11 mouse cellular contexts compared by ENCODE assay signal in genomic region chr7:25789129-25789440, GRCm38 (mm10). TPM values are rescaled to one million over a fixed set of nuclear protein-coding genes. Genes with fewer than 3 reads are reported as not detected.
DNase-seq lines count a peak whose midpoint lies in the region; ATAC-seq and TF ChIP-seq lines count a peak whose summit lies in the region.
"Had no signal": no experiment of that assay in that cellular context is flagged by ENCODE, and none has a peak within 500 bp of the region (broad histone marks: within the 10 kb centered on the region; RNA-seq: fewer than 3 reads in every experiment).

No protein-coding gene starts in this region.

- H3K36me3 ChIP-seq in heart, embryonic 14.5 days (ENCODE audit: control insufficient read depth, insufficient read depth, low read length) = no peaks in the 10 kb centered on the region
- H3K36me3 ChIP-seq in embryonic facial prominence, embryonic 12.5 days = 0 out of 2 replicates have a peak, but pooled peaks cover 9% of the 10 kb centered on the region
- H3K36me3 ChIP-seq in hindbrain, embryonic 15.5 days = no peaks in the 10 kb centered on the region
- H3K36me3 ChIP-seq in midbrain, postnatal 0 days (ENCODE audit: insufficient read depth, low read length) = no peaks in the 10 kb centered on the region

- peaks cover 19% of the 10 kb centered on the region in 2 experiments for H3K4me1 ChIP-seq in heart, embryonic 14.5 days (ENCODE audit: control insufficient read depth in 2 of 2, insufficient read depth in 2 of 2, low read length in 2 of 2)
- peaks cover 23% of the 10 kb centered on the region for H3K4me1 ChIP-seq in embryonic facial prominence, embryonic 12.5 days
- peaks cover 15% of the 10 kb centered on the region for H3K4me1 ChIP-seq in hindbrain, embryonic 15.5 days (replicated peaks)
- H3K4me1 ChIP-seq in midbrain, postnatal 0 days (ENCODE audit: insufficient read depth, low read length) = no peaks in the 10 kb centered on the region
- no peaks in the 10 kb centered on the region for H3K4me1 ChIP-seq in cerebellum, adult 2 months (ENCODE audit: control insufficient read depth, insufficient read depth, low read length)

- peak overlapping the region; percentile 61 to 70; a peak in 3 of 4 replicates for H3K4me3 ChIP-seq in heart, embryonic 14.5 days (ENCODE audit: control insufficient read depth in 1 of 2, insufficient read depth in 1 of 2, low read depth in 1 of 2, low read length in 2 of 2)
- H3K4me3 ChIP-seq in embryonic facial prominence, embryonic 12.5 days = peak overlapping the region; percentile 69
- peak overlapping the region; percentile 40; the same call in 1 of the 2 replicates for H3K4me3 ChIP-seq in hindbrain, embryonic 15.5 days
- H3K4me3 ChIP-seq in midbrain, postnatal 0 days (ENCODE audit: low read depth, low read length) = no peak overlapping the region
- H3K4me3 ChIP-seq in cerebellum, adult 2 months (replicated peaks; ENCODE audit: insufficient read depth, low read depth, low read length) = no peak overlapping the region

- no peak for TF ChIP-seq POLR2A in cerebellum, adult 2 months (IDR thresholded peaks at IDR 0.05; ENCODE audit: borderline replicate concordance, insufficient read depth, low read length)

- no peak for ATAC-seq in heart, embryonic 14.5 days (ENCODE audit: insufficient number of reproducible peaks, insufficient read depth, low FRiP score, low read depth)
- no peak for ATAC-seq in embryonic facial prominence, embryonic 12.5 days (ENCODE audit: insufficient number of reproducible peaks, insufficient read depth, low FRiP score, low TSS enrichment)
- no peak for ATAC-seq in hindbrain, embryonic 15.5 days (ENCODE audit: low FRiP score, low read depth)
- ATAC-seq in midbrain, postnatal 0 days (ENCODE audit: low FRiP score) = no peak
- ATAC-seq in CD4-positive, CD25-positive, alpha-beta regulatory T cell, adult 4 months = no peak

- peak overlapping the region; percentile 76; the same call in 1 of the 2 replicates for H3K9ac ChIP-seq in heart, embryonic 14.5 days (ENCODE audit: low read length)
- peak overlapping the region; percentile 72 for H3K9ac ChIP-seq in embryonic facial prominence, embryonic 12.5 days
- H3K9ac ChIP-seq in hindbrain, embryonic 15.5 days = no peak overlapping the region
- no peak overlapping the region for H3K9ac ChIP-seq in midbrain, postnatal 0 days (replicated peaks; ENCODE audit: low read length, poor library complexity, severe bottlenecking)

- no peaks in the 10 kb centered on the region for H3K27me3 ChIP-seq in heart, embryonic 14.5 days (ENCODE audit: control insufficient read depth, insufficient read depth, low read length)
- no peaks in the 10 kb centered on the region for H3K27me3 ChIP-seq in embryonic facial prominence, embryonic 12.5 days
- no peaks in the 10 kb centered on the region for H3K27me3 ChIP-seq in hindbrain, embryonic 15.5 days
- no peaks in the 10 kb centered on the region; the same call in 1 of the 2 replicates for H3K27me3 ChIP-seq in midbrain, postnatal 0 days (ENCODE audit: insufficient read depth, low read length)
- peaks cover 3% of the 10 kb centered on the region; the same call in 1 of the 2 replicates for H3K27me3 ChIP-seq in cerebellum, adult 2 months (ENCODE audit: control insufficient read depth, insufficient read depth, low read length)

- H3K4me2 ChIP-seq in heart, embryonic 14.5 days (ENCODE audit: low read length) = peak overlapping the region; percentile 93
- peak overlapping the region; percentile 90 for H3K4me2 ChIP-seq in embryonic facial prominence, embryonic 12.5 days (replicated peaks)
- peak overlapping the region; percentile 67 for H3K4me2 ChIP-seq in hindbrain, embryonic 15.5 days
- H3K4me2 ChIP-seq in midbrain, postnatal 0 days (ENCODE audit: low read depth, low read length, poor library complexity, severe bottlenecking) = peak overlapping the region; percentile 61; the same call in 1 of the 2 replicates

- TF ChIP-seq CTCF in midbrain, postnatal 0 days (IDR thresholded peaks at IDR 0.05) = no peak
- no peak for TF ChIP-seq CTCF in cerebellum, adult 2 months (IDR thresholded peaks at IDR 0.05; ENCODE audit: borderline replicate concordance, insufficient read depth, low read depth, low read length)

- H3K9me3 ChIP-seq in heart, embryonic 14.5 days (ENCODE audit: control insufficient read depth, low read length) = no peaks in the 10 kb centered on the region
- no peaks in the 10 kb centered on the region for H3K9me3 ChIP-seq in embryonic facial prominence, embryonic 12.5 days
- no peaks in the 10 kb centered on the region for H3K9me3 ChIP-seq in hindbrain, embryonic 15.5 days
- H3K9me3 ChIP-seq in midbrain, postnatal 0 days (ENCODE audit: low read length) = no peaks in the 10 kb centered on the region

- 24% methylated on average over 3 of the region's 3 CpGs for WGBS in heart, embryonic 14.5 days
- WGBS in embryonic facial prominence, embryonic 12.5 days = 23% methylated on average over 3 of the region's 3 CpGs
- 30% methylated on average over 3 of the region's 3 CpGs for WGBS in hindbrain, embryonic 15.5 days
- WGBS in midbrain, postnatal 0 days = 33% methylated on average over 3 of the region's 3 CpGs
- 23% methylated on average over 3 of the region's 3 CpGs for WGBS in cerebellum, adult 2 months

- H3K27ac ChIP-seq in heart, embryonic 14.5 days (replicated peaks in 1 of 2; ENCODE audit: control insufficient read depth in 1 of 2, insufficient read depth in 1 of 2, low read depth in 2 of 2, low read length in 2 of 2) = no peak overlapping the region; a peak in 1 of 4 replicates
- H3K27ac ChIP-seq in embryonic facial prominence, embryonic 12.5 days = peak overlapping the region; percentile 75
- H3K27ac ChIP-seq in hindbrain, embryonic 15.5 days (replicated peaks) = no peak overlapping the region
- H3K27ac ChIP-seq in midbrain, postnatal 0 days (ENCODE audit: low read depth, low read length) = no peak overlapping the region
- no peak overlapping the region for H3K27ac ChIP-seq in cerebellum, adult 2 months (ENCODE audit: insufficient read depth, low read length)
- H3K27ac ChIP-seq: macrophage had no signal

- DNase-seq in heart, adult 18-20 months = no peak
- no peak for DNase-seq in midbrain, postnatal 0 days (ENCODE audit: low spot score)
- no peak for DNase-seq in urinary bladder, adult 2 months (ENCODE audit: low spot score)
- DNase-seq in cerebellum, adult 2 months = no peak
- DNase-seq: thymus, adult 18-20 months had no signal

RNA-seq across cellular contexts. Expression of gene Axl, which starts 0.6 kb away (rescaled TPM):
- 38.9 and 42.1 TPM in 2 replicates for polyA plus RNA-seq in heart, embryonic 14.5 days (2014; fragmentation: Nextera tagmentation; extraction: Ambion mirVana)
- total RNA-seq in heart, adult 18-20 months (2021) = 10 to 100 TPM; 52.0 to 57.2 TPM
- 71.1 and 76.0 TPM in 2 replicates for polyA plus RNA-seq in embryonic facial prominence, embryonic 12.5 days (2016; fragmentation: Nextera tagmentation; extraction: Ambion mirVana)
- polyA plus RNA-seq in hindbrain, embryonic 15.5 days (2015; fragmentation: Nextera tagmentation; extraction: Ambion mirVana) = 22.5 and 23.1 TPM in 2 replicates
- total RNA-seq in midbrain, postnatal 0 days (2014; rRNA removed) = 22.2 and 28.1 TPM in 2 replicates
- polyA plus RNA-seq in midbrain, postnatal 0 days (2015; fragmentation: Nextera tagmentation; extraction: Ambion mirVana) = 16.5 and 20.7 TPM in 2 replicates
- polyA plus RNA-seq in CD4-positive, CD25-positive, alpha-beta regulatory T cell, adult 4 months (2017; shearing (Covaris generic)) = 10 to 100 TPM; 17.8 to 34.4 TPM
- polyA plus RNA-seq in urinary bladder, adult 2 months (2012; rRNA removed) = 92.8 and 117 TPM in 2 replicates
- 23.6 and 27.1 TPM in 2 replicates for polyA plus RNA-seq in cerebellum, adult 2 months (2012; rRNA removed)

RNA-seq across cellular contexts. Expression of gene Cyp2s1, which starts 27.6 kb away (rescaled TPM):
- 3.0 and 3.1 TPM in 2 replicates for polyA plus RNA-seq in heart, embryonic 14.5 days (2014; fragmentation: Nextera tagmentation; extraction: Ambion mirVana)
- 1 to 10 TPM; 3.4 to 8.6 TPM for total RNA-seq in heart, adult 18-20 months (2021)
- 4.2 and 5.3 TPM in 2 replicates for polyA plus RNA-seq in embryonic facial prominence, embryonic 12.5 days (2016; fragmentation: Nextera tagmentation; extraction: Ambion mirVana)
- polyA plus RNA-seq in hindbrain, embryonic 15.5 days (2015; fragmentation: Nextera tagmentation; extraction: Ambion mirVana) = 3.2 and 3.3 TPM in 2 replicates
- 3.0 and 4.8 TPM in 2 replicates for total RNA-seq in midbrain, postnatal 0 days (2014; rRNA removed)
- polyA plus RNA-seq in midbrain, postnatal 0 days (2015; fragmentation: Nextera tagmentation; extraction: Ambion mirVana) = 2.5 and 3.4 TPM in 2 replicates
- 1 to 10 TPM; 2.1 to 3.0 TPM for polyA plus RNA-seq in CD4-positive, CD25-positive, alpha-beta regulatory T cell, adult 4 months (2017; shearing (Covaris generic))
- 28.4 and 30.1 TPM in 2 replicates for polyA plus RNA-seq in urinary bladder, adult 2 months (2012; rRNA removed)
- polyA plus RNA-seq in cerebellum, adult 2 months (2012; rRNA removed) = 7.6 and 10.1 TPM in 2 replicates
- total RNA-seq: granulocyte monocyte progenitor cell, adult 5-6 weeks had no signal

RNA-seq across cellular contexts. Expression of gene Hnrnpul1, which starts 34.5 kb away (rescaled TPM):
- polyA plus RNA-seq in heart, embryonic 14.5 days (2014; fragmentation: Nextera tagmentation; extraction: Ambion mirVana) = 47.2 and 50.9 TPM in 2 replicates
- total RNA-seq in heart, adult 18-20 months (2021) = 10 to 100 TPM; 70.7 to 71.3 TPM
- 68.1 and 72.8 TPM in 2 replicates for polyA plus RNA-seq in embryonic facial prominence, embryonic 12.5 days (2016; fragmentation: Nextera tagmentation; extraction: Ambion mirVana)
- 42.2 and 43.7 TPM in 2 replicates for polyA plus RNA-seq in hindbrain, embryonic 15.5 days (2015; fragmentation: Nextera tagmentation; extraction: Ambion mirVana)
- 117 and 126 TPM in 2 replicates for total RNA-seq in midbrain, postnatal 0 days (2014; rRNA removed)
- 41.8 and 47.8 TPM in 2 replicates for polyA plus RNA-seq in midbrain, postnatal 0 days (2015; fragmentation: Nextera tagmentation; extraction: Ambion mirVana)
- 10 to 100 TPM; 40.5 to 57.0 TPM for polyA plus RNA-seq in CD4-positive, CD25-positive, alpha-beta regulatory T cell, adult 4 months (2017; shearing (Covaris generic))
- polyA plus RNA-seq in urinary bladder, adult 2 months (2012; rRNA removed) = 18.9 and 44.9 TPM in 2 replicates
- 48.7 and 49.0 TPM in 2 replicates for polyA plus RNA-seq in cerebellum, adult 2 months (2012; rRNA removed)

Comparison
In these comparisons a context has a peak if more than half of its experiments do, and no peak if none do; other contexts are left out.
1. H3K4me3 ChIP-seq: peak in heart, embryonic 14.5 days (2 of 2), embryonic facial prominence, embryonic 12.5 days (single experiment) and hindbrain, embryonic 15.5 days (single experiment); none in midbrain, postnatal 0 days (single experiment) and cerebellum, adult 2 months (single experiment).
2. H3K9ac ChIP-seq: peak in heart, embryonic 14.5 days (single experiment) and embryonic facial prominence, embryonic 12.5 days (single experiment); none in hindbrain, embryonic 15.5 days (single experiment) and midbrain, postnatal 0 days (single experiment).
3. Peak in every context shown above with its lines, with median percentiles within 50 percentile points of each other: H3K4me2 ChIP-seq.